Mouse (Mus musculus) CH12.LX (cell line): Measurements from ENCODE around the gene Enox2. TPM values are rescaled to one million over a fixed set of nuclear protein-coding genes. Genes with fewer than 3 reads are reported as not detected.
"Not testable (repeated sequence)": the region's sequence is repeated elsewhere in the genome, so short reads cannot be mapped to it uniquely, and the experiment has no call there.

Experiments
- DNase-seq: peaks from one replicate; pipeline ENCODE4 v3.0.0-alpha.2; 2013; ENCODE audit errors: extremely low read depth
- H3K27ac ChIP-seq: 2 replicates; pipeline ENCODE4 v1.5.1; 2012; ENCODE audit warnings: low read depth, mild to moderate bottlenecking, control low read depth, moderate library complexity; ENCODE audit not compliant: insufficient read depth
- H3K27me3 ChIP-seq: replicated peaks from 2 replicates; pipeline ENCODE3; 2012; ENCODE audit warnings: inconsistent platforms
- H3K36me3 ChIP-seq, 2 experiments: replicated peaks in 1 of 2; 2 replicates each; pipeline versions ENCODE3 to v1.6.1; 2012; ENCODE audit warnings: inconsistent platforms in 1 of 2, low read length in 1 of 2, mild to moderate bottlenecking in 1 of 2, mixed read lengths in 1 of 2, moderate library complexity in 1 of 2; ENCODE audit not compliant: control insufficient read depth in 1 of 2, insufficient read depth in 1 of 2
- H3K4me1 ChIP-seq, 2 experiments: 2 replicates each; pipeline ENCODE4 v1.6.1; 2012; ENCODE audit warnings: inconsistent platforms in 1 of 2, moderate library complexity in 1 of 2; ENCODE audit not compliant: insufficient read depth in 2 of 2, control insufficient read depth in 1 of 2
- H3K4me2 ChIP-seq: 2 replicates; pipeline ENCODE4 v1.6.1; 2012; ENCODE audit warnings: low read depth, mild to moderate bottlenecking, control low read depth; ENCODE audit not compliant: poor library complexity, insufficient read depth, severe bottlenecking
- H3K4me3 ChIP-seq, 3 experiments: fragments of 150-350 bp in 1 of 3; sonication (generic) in 1 of 3; replicated peaks in 1 of 3; 2 replicates each; pipeline versions ENCODE3 to v1.5.1; 2011 to 2012; ENCODE audit warnings: low read depth in 2 of 3, low read length in 2 of 3, mild to moderate bottlenecking in 2 of 3, moderate library complexity in 2 of 3, control low read depth in 1 of 3, improper control_type of control experiment in 1 of 3, inconsistent platforms in 1 of 3, mixed read lengths in 1 of 3; ENCODE audit not compliant: poor library complexity in 1 of 3
- H3K79me2 ChIP-seq: replicated peaks from 2 replicates; pipeline ENCODE4 v1.6.1; 2012; ENCODE audit warnings: mild to moderate bottlenecking, moderate library complexity; ENCODE audit not compliant: control insufficient read depth, poor library complexity, insufficient read depth, severe bottlenecking; ENCODE audit errors: extremely low read depth
- H3K9ac ChIP-seq: 2 replicates; pipeline ENCODE4 v1.6.1; 2012; ENCODE audit warnings: low read depth, mild to moderate bottlenecking, control low read depth, moderate library complexity; ENCODE audit not compliant: insufficient read depth
- H3K9me3 ChIP-seq: replicated peaks from 2 replicates; pipeline ENCODE3; 2012; ENCODE audit warnings: low read length, inconsistent platforms, mixed read lengths
- BHLHE40 ChIP-seq: IDR thresholded peaks from 2 replicates; pipeline ENCODE4 v1.6.1; 2011; ENCODE audit warnings: mild to moderate bottlenecking, low read depth, low read length, improper control_type of control experiment
- E2F4 ChIP-seq: IDR thresholded peaks from 2 replicates; pipeline ENCODE4 v1.6.1; 2011; ENCODE audit warnings: low read depth, low read length, improper control_type of control experiment; ENCODE audit not compliant: insufficient replicate concordance
- HCFC1 ChIP-seq: IDR thresholded peaks from 2 replicates; pipeline ENCODE4 v1.6.1; 2012; ENCODE audit warnings: low read depth, mild to moderate bottlenecking, inconsistent platforms, low read length, improper control_type of control experiment
- MAFK ChIP-seq: IDR thresholded peaks from 2 replicates; pipeline ENCODE4 v1.6.1; 2011; ENCODE audit warnings: low read length, improper control_type of control experiment; ENCODE audit not compliant: insufficient replicate concordance
- NRF1 ChIP-seq: IDR thresholded peaks from 2 replicates; pipeline ENCODE4 v1.6.1; 2014; ENCODE audit warnings: low read depth, mild to moderate bottlenecking, inconsistent platforms, low read length, improper control_type of control experiment, moderate library complexity
- RAD21 ChIP-seq: IDR thresholded peaks from 2 replicates; pipeline ENCODE4 v1.6.1; 2011; ENCODE audit warnings: low read depth, mild to moderate bottlenecking, low read length, improper control_type of control experiment, moderate library complexity
- SIN3A ChIP-seq: IDR thresholded peaks from 2 replicates; pipeline ENCODE4 v1.6.1; 2012; ENCODE audit warnings: low read length, improper control_type of control experiment, inconsistent platforms
- TBP ChIP-seq: conservative IDR thresholded peaks from 2 replicates; pipeline ENCODE4 v1.6.1; 2011; ENCODE audit warnings: low read depth, low read length, improper control_type of control experiment
- USF2 ChIP-seq: conservative IDR thresholded peaks from 2 replicates; pipeline ENCODE4 v1.6.1; 2011; ENCODE audit warnings: low read depth, low read length, improper control_type of control experiment
- ZC3H11A ChIP-seq: IDR thresholded peaks from 2 replicates; pipeline ENCODE4 v1.6.1; 2012; ENCODE audit warnings: low read depth, mild to moderate bottlenecking, inconsistent platforms, low read length, improper control_type of control experiment
- ZMIZ1 ChIP-seq: IDR thresholded peaks from 2 replicates; pipeline ENCODE4 v1.6.1; 2012; ENCODE audit warnings: low read depth, mild to moderate bottlenecking, inconsistent platforms, low read length, improper control_type of control experiment
- dilution Hi-C: fragments of 300-500 bp; cut with MboI; formaldehyde crosslinking; loops from 2 replicates; pipeline ENCODE4 v1.14.3; 2020; ENCODE audit warnings: low sequenced_read_pairs; ENCODE audit not compliant: extremely low pct_unique_long_range_greater_than_20kb, extremely low pct_ligation_motif_present
- in situ Hi-C: fragments of 300-500 bp; cut with MboI; formaldehyde crosslinking; loops from 3 replicates; pipeline ENCODE4 v1.14.3; 2019; ENCODE audit warnings: low sequenced_read_pairs, low pct_ligation_motif_present, low pct_unique_long_range_greater_than_20kb, mixed read lengths
- polyA plus RNA-seq: library from polyadenylated mRNA; unstranded; fragments of >175 nt; gene quantifications from 2 replicates; pipeline ENCODE4 v1.2.1, GENCODE M21; 2012; ENCODE audit warnings: low read depth; ENCODE audit not compliant: insufficient read length
- total RNA-seq, 2 experiments: library from RNA; depleted of rRNA; stranded (reverse); fragments of 300-350 nt in 1 of 2; fragments of >200 nt in 1 of 2; gene quantifications; 2 replicates each; pipeline ENCODE4 v1.2.3; 2012 to 2014

The Enox2 gene
- total and polyA plus RNA-seq, 3 experiments: 8.4 to 12.9 (median 12.7) TPM

DNA sequence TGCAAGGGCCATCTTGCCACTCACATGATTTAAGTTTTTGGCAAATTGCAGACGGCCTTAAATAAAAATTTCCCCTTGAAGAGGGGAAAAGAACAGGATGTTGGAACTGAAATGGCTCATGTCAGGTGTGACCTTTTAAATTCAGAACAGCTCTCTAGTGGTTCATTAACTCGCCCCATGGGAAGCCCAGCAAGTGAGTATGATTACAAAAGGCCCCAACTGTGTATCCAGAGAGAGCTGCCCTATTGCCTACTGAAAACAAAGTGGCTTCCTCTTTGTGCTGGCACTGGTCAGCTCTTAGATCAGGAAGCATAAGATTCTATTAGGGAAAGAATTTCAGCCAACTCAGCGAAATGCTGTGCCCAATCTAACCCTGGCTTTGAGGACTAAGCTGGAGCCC is 175.6 kb downstream of the Enox2 start:
- TF ChIP-seq MAFK (peak; percentile 49; the same call in 1 of the 2 replicates), ZC3H11A (no peak)
- Histone ChIP-seq H3K4me2 (no peak overlapping the region), H3K36me3 (no peaks in the 10 kb centered on the region), H3K4me1 (peaks cover 0 to 28% of the 10 kb centered on the region in 2 experiments; a peak in 2 of 4 replicates), H3K27me3 (no peaks in the 10 kb centered on the region), H3K9ac (no peak overlapping the region), H3K27ac (no peak overlapping the region), H3K4me3 (no peak overlapping the region), H3K9me3 (no peaks in the 10 kb centered on the region), H3K79me2 (no peaks in the 10 kb centered on the region)
- in situ Hi-C loops (no loop called here), dilution Hi-C loops (no loop called here)
- peak; percentile 24 for DNase-seq

DNA sequence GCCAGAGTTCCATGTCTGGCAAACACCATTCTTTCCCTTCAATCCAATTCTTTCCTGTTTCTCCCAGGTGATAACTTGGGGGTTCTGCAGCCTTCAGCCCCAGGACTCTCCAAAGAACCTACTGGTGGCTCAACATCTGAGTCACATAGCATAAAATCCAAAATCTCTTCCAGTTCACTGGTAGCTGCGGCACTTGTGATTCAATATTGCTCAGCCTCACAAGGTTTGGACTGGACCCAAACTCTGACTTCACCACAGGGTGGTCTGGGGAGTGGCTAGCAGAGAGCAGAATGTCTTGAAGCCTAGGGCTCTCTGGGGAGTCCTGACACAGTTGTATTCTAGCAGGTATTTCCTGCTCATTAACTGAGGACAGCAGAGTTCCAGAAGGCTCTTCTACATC is 187.5 kb downstream of the Enox2 start:
- H3K36me3 ChIP-seq, H3K27me3 ChIP-seq, H3K9me3 ChIP-seq, H3K9ac ChIP-seq, H3K4me2 ChIP-seq, H3K4me3 ChIP-seq, H3K27ac ChIP-seq, dilution Hi-C loops, H3K79me2 ChIP-seq, DNase-seq, in situ Hi-C loops: not testable (repeated sequence)
- peaks cover 0 to 14% of the 10 kb centered on the region in 2 experiments; a peak in 1 of 4 replicates for H3K4me1 ChIP-seq

DNA sequence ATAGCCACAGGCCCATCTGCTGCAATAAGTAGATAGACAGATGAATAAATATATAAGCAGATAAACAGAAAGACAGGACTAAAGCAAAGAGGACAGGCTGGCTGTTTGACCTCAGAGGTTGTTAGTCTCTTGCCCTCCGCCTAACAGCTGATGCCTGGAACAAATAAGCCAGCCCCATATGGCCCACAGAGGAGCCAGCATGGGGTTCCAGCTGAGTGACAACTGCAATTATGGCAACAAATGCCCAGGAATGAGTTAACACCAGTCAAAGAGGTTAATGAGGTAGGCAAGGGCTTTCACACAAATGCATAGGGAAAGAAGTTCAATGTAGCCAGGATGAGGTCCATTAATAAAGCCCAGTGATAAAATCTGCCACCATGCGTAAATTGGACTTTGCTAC is 191.8 kb downstream of the Enox2 start:
- TF ChIP-seq SIN3A (no peak), BHLHE40 (no peak), NRF1 (no peak), USF2 (no peak), RAD21 (no peak), TBP (no peak), HCFC1 (no peak), E2F4 (no peak), ZMIZ1 (no peak)
- no peak overlapping the region for H3K9ac ChIP-seq
- H3K79me2 ChIP-seq: no peaks in the 10 kb centered on the region
- in situ Hi-C loops (no loop called here), dilution Hi-C loops (no loop called here)
- no peak for DNase-seq
- H3K9me3 ChIP-seq: no peaks in the 10 kb centered on the region
- H3K4me1 ChIP-seq: no peaks in the 10 kb centered on the region
- H3K4me3 ChIP-seq: no peak overlapping the region
- no peaks in the 10 kb centered on the region for H3K36me3 ChIP-seq
- H3K4me2 ChIP-seq: no peak overlapping the region
- no peak overlapping the region for H3K27ac ChIP-seq
- H3K27me3 ChIP-seq: no peaks in the 10 kb centered on the region
